Mouse (Mus musculus) testis, adult 2 months (tissue): ENCODE measurements at regions not wholly inside any gene's neighbourhood (a gene's known extent, or its start where the extent isn't known, plus 50 kb on each side); places are given as distances from the start of the nearest gene placed in this dataset.

Experiments used
- H3K27ac ChIP-seq: fragments of 200-500 bp; 2 replicates; pipeline ENCODE4 v1.5.1; 2012; ENCODE audit warnings: low read depth, low read length; ENCODE audit not compliant: control insufficient read depth, insufficient read depth
- H3K27me3 ChIP-seq: fragments of 200-500 bp; 2 replicates; pipeline ENCODE4 v1.6.1; 2012; ENCODE audit warnings: mild to moderate bottlenecking, low read length, moderate library complexity; ENCODE audit not compliant: control insufficient read depth, insufficient read depth
- H3K36me3 ChIP-seq: fragments of 200-500 bp; 2 replicates; pipeline ENCODE4 v1.6.1; 2012; ENCODE audit warnings: mild to moderate bottlenecking, low read length; ENCODE audit not compliant: control insufficient read depth, insufficient read depth
- H3K4me1 ChIP-seq: fragments of 200-500 bp; 2 replicates; pipeline ENCODE4 v1.6.1; 2012; ENCODE audit warnings: low read length; ENCODE audit not compliant: control insufficient read depth, insufficient read depth
- H3K4me3 ChIP-seq: fragments of 200-500 bp; 2 replicates; pipeline ENCODE4 v1.5.1; 2012; ENCODE audit warnings: low read depth, mild to moderate bottlenecking, low read length, moderate library complexity, mixed read lengths; ENCODE audit not compliant: control insufficient read depth
- CTCF ChIP-seq: fragments of 200-500 bp; IDR thresholded peaks from 2 replicates; pipeline ENCODE4 v1.5.1; 2012; ENCODE audit warnings: low read depth, mild to moderate bottlenecking, inconsistent platforms, low read length, moderate library complexity; ENCODE audit not compliant: control insufficient read depth, insufficient read depth, insufficient replicate concordance
- POLR2A ChIP-seq: fragments of 200-500 bp; IDR thresholded peaks from 2 replicates; pipeline ENCODE4 v1.6.1; 2012; ENCODE audit warnings: low read depth, mild to moderate bottlenecking, inconsistent platforms, low read length, moderate library complexity; ENCODE audit not compliant: control insufficient read depth

GRCm38 (mm10) chr12:15717989-15718388 lies 98.7 kb downstream of the Trib2 start:
- no peak for TF ChIP-seq CTCF
- TF ChIP-seq POLR2A, result no peak
- no peaks in the 10 kb centered on the region for H3K4me1 ChIP-seq
- H3K27me3 ChIP-seq, result no peaks in the 10 kb centered on the region
- H3K4me3 ChIP-seq, result no peak overlapping the region
- H3K27ac ChIP-seq, result no peak overlapping the region
- H3K36me3 ChIP-seq, result no peaks in the 10 kb centered on the region

GRCm38 (mm10) chr12:15717342-15717741 lies 99.4 kb downstream of the Trib2 start:
- H3K36me3 ChIP-seq, result no peaks in the 10 kb centered on the region
- no peaks in the 10 kb centered on the region for H3K27me3 ChIP-seq
- TF ChIP-seq POLR2A, result no peak
- TF ChIP-seq CTCF, result no peak
- no peak overlapping the region for H3K27ac ChIP-seq
- H3K4me1 ChIP-seq, result no peaks in the 10 kb centered on the region
- H3K4me3 ChIP-seq, result no peak overlapping the region

GRCm38 (mm10) chr12:15713623-15714022 lies 103.1 kb downstream of the Trib2 start:
- TF ChIP-seq POLR2A (no peak), CTCF (no peak)
- H3K27me3 ChIP-seq, result no peaks in the 10 kb centered on the region
- H3K27ac ChIP-seq, result no peak overlapping the region
- H3K4me3 ChIP-seq, result no peak overlapping the region
- H3K4me1 ChIP-seq, result no peaks in the 10 kb centered on the region
- H3K36me3 ChIP-seq, result no peaks in the 10 kb centered on the region

- H3K4me3 ChIP-seq, result no peak overlapping the region
- no peaks in the 10 kb centered on the region for H3K4me1 ChIP-seq
- H3K27me3 ChIP-seq, result no peaks in the 10 kb centered on the region
- no peak for TF ChIP-seq CTCF
- TF ChIP-seq POLR2A, result no peak
- H3K27ac ChIP-seq, result no peak overlapping the region
- H3K36me3 ChIP-seq, result no peaks in the 10 kb centered on the region
These were observed 109.1 kb downstream of the Trib2 start for GRCm38 (mm10) chr12:15707570-15708095.

GRCm38 (mm10) chr12:15704412-15704811 lies 112.3 kb downstream of the Trib2 start:
- Histone ChIP-seq H3K27ac (no peak overlapping the region), H3K27me3 (no peaks in the 10 kb centered on the region), H3K4me1 (no peaks in the 10 kb centered on the region), H3K4me3 (no peak overlapping the region), H3K36me3 (no peaks in the 10 kb centered on the region)
- no peak for TF ChIP-seq CTCF
- TF ChIP-seq POLR2A, result no peak

- Histone ChIP-seq H3K27me3 (no peaks in the 10 kb centered on the region), H3K36me3 (no peaks in the 10 kb centered on the region), H3K27ac (no peak overlapping the region), H3K4me3 (no peak overlapping the region), H3K4me1 (no peaks in the 10 kb centered on the region)
- no peak for TF ChIP-seq POLR2A
- no peak for TF ChIP-seq CTCF
These were observed 114.6 kb downstream of the Trib2 start for GRCm38 (mm10) chr12:15702137-15702536.

- Histone ChIP-seq H3K27ac (no peak overlapping the region), H3K4me1 (no peaks in the 10 kb centered on the region), H3K27me3 (no peaks in the 10 kb centered on the region), H3K36me3 (no peaks in the 10 kb centered on the region), H3K4me3 (no peak overlapping the region)
- TF ChIP-seq CTCF (no peak), POLR2A (no peak)
These were observed 117.9 kb downstream of the Trib2 start for GRCm38 (mm10) chr12:15698829-15699228.
